Mouse (Mus musculus) C2C12 (cell line): ENCODE measurements around the gene Parp11.

Experiments used
- CEBPB ChIP-seq: IDR thresholded peaks from one replicate; pipeline ENCODE4 v1.6.1; 2011; ENCODE audit warnings: low read depth, mild to moderate bottlenecking, control low read depth, moderate library complexity
- CTCF ChIP-seq: IDR thresholded peaks from one replicate; pipeline ENCODE4 v1.5.1; 2011; ENCODE audit not compliant: control insufficient read depth, insufficient read depth, insufficient read length
- FOSL1 ChIP-seq: IDR thresholded peaks from one replicate; pipeline ENCODE4 v1.8.0; 2011; ENCODE audit warnings: mild to moderate bottlenecking, low read length; ENCODE audit not compliant: poor library complexity, insufficient read depth, severe bottlenecking
- MYOD1 ChIP-seq: IDR thresholded peaks from one replicate; pipeline ENCODE4 v1.6.1; 2011; ENCODE audit warnings: low read depth; ENCODE audit not compliant: control insufficient read depth, insufficient read length
- USF1 ChIP-seq: IDR thresholded peaks from one replicate; pipeline ENCODE4 v1.6.1; 2011; ENCODE audit warnings: low read depth, mild to moderate bottlenecking, control low read depth, moderate library complexity

DNA sequence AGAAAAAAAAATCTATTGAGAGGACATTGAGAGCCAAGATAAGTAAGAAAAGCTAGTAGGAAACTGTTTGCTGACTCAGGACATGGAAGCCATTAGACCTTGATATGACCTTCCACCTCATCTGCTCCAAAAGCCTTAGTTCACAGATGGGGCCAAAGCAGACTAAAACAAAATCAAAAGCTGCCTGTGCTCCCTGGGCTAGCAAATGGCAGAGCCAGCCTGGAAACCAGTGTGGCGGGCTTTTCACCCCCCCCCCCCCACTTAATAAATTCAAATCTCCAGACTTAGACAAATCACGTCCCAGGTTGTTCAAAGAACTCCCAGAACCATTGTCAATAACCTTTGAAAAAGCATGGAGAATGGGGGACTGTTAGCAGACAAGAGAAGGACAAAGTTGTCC lies 2.7 kb upstream of the Parp11 start:
- TF ChIP-seq CTCF (no peak), USF1 (no peak), MYOD1 (no peak), FOSL1 (no peak), CEBPB (no peak)
